ENCODE assay signal across 8 mouse cellular contexts in genomic region chr2:126360688-126361087, GRCm38 (mm10).
DNase-seq lines count a peak whose midpoint lies in the region; ATAC-seq and TF ChIP-seq lines count a peak whose summit lies in the region.
"Had no signal": no experiment of that assay in that cellular context is flagged by ENCODE, and none has a peak within 500 bp of the region (broad histone marks: within the 10 kb centered on the region; RNA-seq: fewer than 3 reads in every experiment).

No protein-coding gene starts in this region.

- H3K36me3 ChIP-seq in embryonic facial prominence, embryonic 14.5 days (ENCODE audit: control insufficient read depth, insufficient read depth, low read length) = no peaks in the 10 kb centered on the region
- H3K36me3 ChIP-seq in lung, embryonic 15.5 days = no peaks in the 10 kb centered on the region

- 28% methylated on average over 6 of the region's 6 CpGs for WGBS in embryonic facial prominence, embryonic 14.5 days
- WGBS in lung, embryonic 15.5 days = 45% methylated on average over 6 of the region's 6 CpGs

- no peak overlapping the region for H3K9ac ChIP-seq in embryonic facial prominence, embryonic 14.5 days (ENCODE audit: low read depth, low read length)
- H3K9ac ChIP-seq in lung, embryonic 15.5 days = no peak overlapping the region

- DNase-seq in brain, embryonic 14.5 days (ENCODE audit: low read depth) = peak; percentile 15
- DNase-seq in embryonic facial prominence, embryonic 14.5 days (ENCODE audit: low spot score) = peak; percentile 90
- DNase-seq in heart, postnatal 10 days = peak; percentile 56 to 62
- no peak for DNase-seq in spleen, postnatal 10 days (ENCODE audit: low spot score in 2 of 2)
- no peak for DNase-seq in layer of hippocampus, adult 11-12 months (ENCODE audit: low spot score)
- DNase-seq in spleen, adult 12 weeks (ENCODE audit: low spot score) = no peak

- no peaks in the 10 kb centered on the region for H3K27me3 ChIP-seq in embryonic facial prominence, embryonic 14.5 days (replicated peaks; ENCODE audit: control insufficient read depth, insufficient read depth, low read length)
- H3K27me3 ChIP-seq in lung, embryonic 15.5 days = no peaks in the 10 kb centered on the region

- peaks cover 28% of the 10 kb centered on the region for H3K4me1 ChIP-seq in embryonic facial prominence, embryonic 14.5 days (ENCODE audit: control insufficient read depth, insufficient read depth, low read length)
- H3K4me1 ChIP-seq in lung, embryonic 15.5 days = peaks cover 15% of the 10 kb centered on the region

- no peak overlapping the region for H3K4me3 ChIP-seq in embryonic facial prominence, embryonic 14.5 days (ENCODE audit: low read depth, low read length)
- H3K4me3 ChIP-seq in lung, embryonic 15.5 days = no peak overlapping the region

- intact Hi-C loops in heart, postnatal 10 days (cut with DNase I) = loop anchor here (5.0 to 10.0 kb wide), 3 partner anchors 67 to 696 kb away; no protein-coding TSS in a partner anchor

- H3K9me3 ChIP-seq in embryonic facial prominence, embryonic 14.5 days (ENCODE audit: control insufficient read depth, low read length) = no peaks in the 10 kb centered on the region
- no peaks in the 10 kb centered on the region for H3K9me3 ChIP-seq in lung, embryonic 15.5 days

- H3K4me2 ChIP-seq in embryonic facial prominence, embryonic 14.5 days (ENCODE audit: low read depth, low read length) = peak overlapping the region; percentile 26; the same call in 1 of the 2 replicates
- H3K4me2 ChIP-seq in lung, embryonic 15.5 days = no peak overlapping the region

- no peak for TF ChIP-seq POLR2A in brain, embryonic 14.5 days (IDR thresholded peaks at IDR 0.05; ENCODE audit: borderline replicate concordance, extremely low read depth, insufficient read depth, insufficient read length, poor library complexity, severe bottlenecking)

- ATAC-seq in embryonic facial prominence, embryonic 14.5 days (ENCODE audit: low read depth) = peak; percentile 87
- no peak for ATAC-seq in lung, embryonic 15.5 days (ENCODE audit: borderline replicate concordance, extremely low read depth, low FRiP score, low TSS enrichment)
- ATAC-seq: activated CD4-positive, CD25-positive, alpha-beta regulatory T cell, adult 4 months had no signal

- peak overlapping the region; percentile 71 for H3K27ac ChIP-seq in embryonic facial prominence, embryonic 14.5 days (replicated peaks; ENCODE audit: low read depth, low read length)
- peak overlapping the region; percentile 56 for H3K27ac ChIP-seq in lung, embryonic 15.5 days

- no peak for TF ChIP-seq CTCF in brain, embryonic 14.5 days (IDR thresholded peaks at IDR 0.05; ENCODE audit: borderline replicate concordance, extremely low read depth, insufficient read depth, insufficient read length)

Comparison
In these comparisons a context has a peak if more than half of its experiments do, and no peak if none do; other contexts are left out.
1. DNase-seq: peak in brain, embryonic 14.5 days (single experiment), embryonic facial prominence, embryonic 14.5 days (single experiment) and heart, postnatal 10 days (2 of 2); none in spleen, postnatal 10 days (0 of 2), layer of hippocampus, adult 11-12 months (single experiment) and spleen, adult 12 weeks (single experiment).